Mouse (Mus musculus) lung, postnatal 10 days (tissue): ENCODE results near the gene Arhgef26.

ENCODE experiments used
- DNase-seq: peaks from one replicate; pipeline ENCODE4 v3.0.0; 2021

Gene Arhgef26

DNA sequence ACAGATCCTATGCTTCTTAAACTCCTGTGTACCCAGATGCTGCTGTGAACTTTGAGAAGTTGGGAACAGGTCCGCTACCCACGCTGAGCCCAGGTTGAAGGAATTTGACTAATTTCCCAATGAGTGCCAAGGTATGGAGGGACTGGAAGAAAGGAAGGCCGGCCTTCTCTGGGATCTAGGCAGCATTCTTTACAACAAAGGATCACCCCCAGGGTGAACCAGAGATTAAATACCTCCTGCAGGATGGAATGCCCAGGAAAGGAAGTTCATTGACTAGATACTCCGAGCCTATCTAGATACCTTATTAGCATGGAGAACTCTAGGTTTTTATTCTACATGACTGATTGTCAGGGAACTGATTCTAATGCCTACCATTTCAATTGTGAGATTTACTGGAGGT lies 114.8 kb downstream of the Arhgef26 start:
- DNase-seq = no peak

DNA sequence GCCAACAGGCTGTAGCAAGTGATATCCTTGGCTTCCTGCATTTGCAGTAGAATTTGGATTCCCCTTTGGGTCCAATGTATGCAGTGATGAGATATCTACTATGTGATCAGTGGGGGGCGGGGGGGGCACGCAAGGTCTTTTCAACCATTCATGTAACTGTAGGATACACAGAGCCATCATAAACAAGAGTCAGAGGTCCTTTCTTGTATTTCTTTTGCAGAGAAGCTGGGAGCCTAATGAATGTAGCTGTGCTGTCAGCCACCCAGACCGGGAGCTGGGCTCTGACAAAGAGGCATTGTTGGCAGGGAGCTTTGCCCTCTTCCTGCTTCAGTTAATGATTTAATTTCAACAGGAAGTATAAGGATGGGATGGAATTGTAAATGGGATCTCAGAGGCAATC lies 116.0 kb downstream of the Arhgef26 start:
- DNase-seq = peak; percentile 33

GRCm38 (mm10) chr3:62455854-62456253 lies 117.7 kb downstream of the Arhgef26 start:
- no peak for DNase-seq

DNA sequence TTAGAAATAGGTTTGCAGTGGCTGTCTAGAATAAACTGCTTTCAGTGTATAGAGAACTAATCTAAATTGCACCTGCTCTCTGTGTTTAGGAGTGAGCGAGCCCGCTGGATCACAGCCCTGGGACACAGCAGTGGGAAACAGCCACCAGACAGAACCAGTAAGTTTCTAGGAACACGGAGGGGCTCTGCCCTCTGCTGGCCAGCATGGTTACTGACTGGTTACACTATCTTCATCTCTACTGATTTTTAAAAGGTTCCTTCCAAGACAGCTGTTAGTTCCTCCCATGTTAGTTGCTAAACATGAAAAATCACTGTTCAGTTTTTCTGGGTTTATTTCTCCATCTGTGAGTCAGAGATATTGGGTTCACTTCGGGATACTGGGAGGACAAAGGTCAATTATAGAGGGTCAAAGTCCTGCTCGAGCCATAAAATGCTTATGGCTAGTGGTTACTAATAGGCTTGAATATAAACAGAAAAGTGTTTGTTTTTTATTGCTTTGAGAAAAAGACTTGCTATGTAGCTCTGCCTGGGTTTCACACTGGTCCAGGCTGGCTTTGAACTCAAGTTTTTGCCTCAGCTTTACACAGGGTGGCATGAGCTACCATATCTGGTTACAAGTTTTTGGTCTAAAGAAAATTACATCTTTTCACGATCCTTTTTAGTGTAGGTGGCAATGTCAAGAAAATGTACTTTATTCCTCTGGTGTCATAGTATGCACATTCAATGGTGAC lies 120.3 kb downstream of the Arhgef26 start:
- peak; percentile 77 for DNase-seq

- DNase-seq = no peak
These were observed 121.3 kb downstream of the Arhgef26 start for GRCm38 (mm10) chr3:62459483-62459882.

GRCm38 (mm10) chr3:62464276-62464675 lies 126.1 kb downstream of the Arhgef26 start:
- DNase-seq = no peak

GRCm38 (mm10) chr3:62470179-62470578 lies 132.0 kb downstream of the Arhgef26 start:
- DNase-seq = no peak

- no peak for DNase-seq
These were observed 146.2 kb downstream of the Arhgef26 start for GRCm38 (mm10) chr3:62484340-62484739.

GRCm38 (mm10) chr3:62492568-62492967 lies 154.4 kb downstream of the Arhgef26 start:
- no peak for DNase-seq

DNA sequence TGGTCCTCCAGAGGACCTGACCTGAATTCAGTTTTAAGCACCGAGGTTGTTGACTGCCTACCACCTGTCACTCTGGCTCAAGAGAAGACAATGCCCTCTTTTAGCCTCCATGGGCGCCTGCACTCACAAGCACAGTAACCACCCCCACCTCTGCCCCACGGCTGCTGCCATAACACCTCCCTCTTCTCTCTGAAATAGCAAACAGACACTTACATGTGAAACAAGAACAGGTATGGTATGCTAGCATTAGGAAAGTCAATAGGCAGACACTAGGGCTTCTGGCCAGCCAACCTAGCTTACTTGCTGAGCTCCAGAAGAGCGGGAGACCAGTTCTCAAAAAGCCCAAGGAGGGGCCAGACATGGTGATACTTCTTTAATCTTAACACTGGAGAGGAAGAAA lies 161.2 kb downstream of the Arhgef26 start:
- no peak for DNase-seq

GRCm38 (mm10) chr3:62505166-62505900 lies 167.2 kb downstream of the Arhgef26 start:
- DNase-seq = no peak

- peak; percentile 98 for DNase-seq
These were observed 168.5 kb downstream of the Arhgef26 start, which contains the start of gene Dhx36 for GRCm38 (mm10) chr3:62506488-62507205. TSS of gene Dhx36 (minus strand) at chr3:62507004.

- no peak for DNase-seq
These were observed 169.1 kb downstream of the Arhgef26 start for GRCm38 (mm10) chr3:62507206-62507647.
